Mouse (Mus musculus) erythroblast, embryonic 14.5 days (primary cell): ENCODE results near the gene Ptges3.

ENCODE experiments used
- GATA1 ChIP-seq: IDR thresholded peaks from 2 replicates; pipeline ENCODE4 v1.6.1; 2012; ENCODE audit warnings: low read length, inconsistent platforms, mixed read lengths
- TAL1 ChIP-seq: IDR thresholded peaks from 3 replicates; pipeline ENCODE4 v1.6.1; 2012; ENCODE audit warnings: low read length, inconsistent platforms, mixed read lengths

DNA sequence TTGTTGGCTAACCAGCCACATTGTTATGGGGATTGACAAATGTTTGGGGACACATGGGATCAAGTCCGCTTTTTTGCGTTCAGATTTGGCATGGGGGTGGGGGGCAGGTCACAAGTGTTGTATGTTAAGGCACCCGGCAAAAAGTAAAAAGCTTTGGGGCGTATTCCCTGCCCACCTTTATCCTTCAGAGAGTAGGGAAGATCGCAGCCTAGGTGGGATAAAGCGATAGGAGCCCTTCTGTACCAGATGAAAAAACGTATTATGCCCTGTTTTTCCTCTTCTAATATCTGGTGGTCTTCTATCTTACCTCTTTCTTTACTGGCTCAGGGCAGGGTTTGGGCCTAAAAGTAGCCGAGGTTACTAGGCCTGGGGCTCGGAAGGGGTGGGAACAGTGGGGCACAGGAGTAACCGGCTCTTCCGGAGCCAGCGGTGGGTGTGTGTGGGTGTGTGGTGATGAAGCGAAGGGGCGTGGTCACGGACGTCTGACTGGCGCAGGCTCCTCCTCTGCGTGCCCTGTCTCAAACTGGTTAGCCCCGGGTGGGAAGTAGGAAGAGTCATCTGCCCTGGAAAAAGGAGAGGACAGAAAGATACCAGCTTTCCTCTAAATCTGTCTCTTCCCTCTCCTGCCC, 35.7 kb downstream of the Ptges3 start:
- TF ChIP-seq GATA1 (no peak), TAL1 (no peak)
